In the genomic region with DNA sequence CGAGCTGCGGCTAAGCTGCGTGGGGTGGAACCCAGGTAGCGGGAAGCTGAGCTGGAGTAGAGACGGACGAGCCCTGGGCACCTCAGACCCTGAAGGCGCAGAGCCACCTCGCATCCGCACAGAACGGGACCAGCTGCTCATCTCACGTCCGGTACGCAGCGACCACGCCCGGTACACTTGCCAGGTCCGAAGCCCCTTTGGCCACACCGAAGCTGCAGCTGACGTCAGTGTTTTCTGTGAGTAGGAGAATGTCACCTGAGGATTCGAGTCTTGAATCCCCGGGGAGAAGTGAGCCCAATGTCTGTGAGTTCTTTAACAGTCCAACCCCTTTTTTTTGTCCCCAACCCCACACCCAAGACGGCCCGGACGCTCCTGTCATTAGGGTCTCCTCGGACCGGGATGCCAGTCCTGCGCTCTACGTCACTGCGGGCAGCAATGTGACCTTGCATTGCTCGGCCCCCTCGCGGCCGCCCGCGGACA, we compare ENCODE assay signal across 8 mouse cellular contexts. TPM values are rescaled to one million over a fixed set of nuclear protein-coding genes. Genes with fewer than 3 reads are reported as not detected.
DNase-seq lines count a peak whose midpoint lies in the region; ATAC-seq and TF ChIP-seq lines count a peak whose summit lies in the region.

No protein-coding gene starts in this region.

- H3K27ac ChIP-seq in embryonic facial prominence, embryonic 13.5 days, result no peak overlapping the region
- no peak overlapping the region for H3K27ac ChIP-seq in intestine, postnatal 0 days (ENCODE audit: low read depth, low read length)
- no peak overlapping the region for H3K27ac ChIP-seq in midbrain, embryonic 11.5 days (ENCODE audit: low read depth, low read length)

- no peak; the same call in 1 of the 2 replicates for ATAC-seq in embryonic facial prominence, embryonic 13.5 days (ENCODE audit: insufficient number of reproducible peaks, insufficient read depth, low FRiP score, low TSS enrichment, low read depth)
- peak; percentile 31; the same call in 1 of the 2 replicates for ATAC-seq in intestine, postnatal 0 days
- ATAC-seq in midbrain, embryonic 11.5 days (ENCODE audit: low FRiP score), result peak; percentile 79

- peak overlapping the region; percentile 53 for H3K4me3 ChIP-seq in embryonic facial prominence, embryonic 13.5 days
- H3K4me3 ChIP-seq in intestine, postnatal 0 days (ENCODE audit: low read depth, low read length), result peak overlapping the region; percentile 51
- H3K4me3 ChIP-seq in midbrain, embryonic 11.5 days (ENCODE audit: low read depth, low read length), result peak overlapping the region; percentile 35

- peak overlapping the region; percentile 65 for H3K9ac ChIP-seq in embryonic facial prominence, embryonic 13.5 days
- peak overlapping the region; percentile 51 for H3K9ac ChIP-seq in intestine, postnatal 0 days (ENCODE audit: low read depth, low read length)
- peak overlapping the region; percentile 39; the same call in 1 of the 2 replicates for H3K9ac ChIP-seq in midbrain, embryonic 11.5 days (ENCODE audit: low read length)

- peaks cover 20% of the 10 kb centered on the region for H3K4me1 ChIP-seq in embryonic facial prominence, embryonic 13.5 days
- H3K4me1 ChIP-seq in intestine, postnatal 0 days (replicated peaks; ENCODE audit: control insufficient read depth, insufficient read depth, low read length), result no peaks in the 10 kb centered on the region
- no peaks in the 10 kb centered on the region for H3K4me1 ChIP-seq in midbrain, embryonic 11.5 days (ENCODE audit: control insufficient read depth, insufficient read depth, low read length)

- DNase-seq in spleen, postnatal 36 days (ENCODE audit: low spot score in 2 of 2), result peak; percentile 13 to 19
- no peak for DNase-seq in spleen, adult 18-20 months
- peak; percentile 95 for DNase-seq in midbrain, embryonic 11.5 days (ENCODE audit: low spot score, missing footprints)
- DNase-seq in urinary bladder, adult 2 months (ENCODE audit: low spot score), result no peak
- DNase-seq in right cerebral cortex, postnatal 25 days, result no peak
- DNase-seq in urinary bladder, adult 18-20 months (ENCODE audit: low spot score in 2 of 2), result no peak

- H3K9me3 ChIP-seq in embryonic facial prominence, embryonic 13.5 days, result no peaks in the 10 kb centered on the region
- H3K9me3 ChIP-seq in intestine, postnatal 0 days (ENCODE audit: control insufficient read depth), result no peaks in the 10 kb centered on the region
- H3K9me3 ChIP-seq in midbrain, embryonic 11.5 days (ENCODE audit: control insufficient read depth, low read length), result no peaks in the 10 kb centered on the region

- no peaks in the 10 kb centered on the region for H3K36me3 ChIP-seq in embryonic facial prominence, embryonic 13.5 days
- no peaks in the 10 kb centered on the region for H3K36me3 ChIP-seq in intestine, postnatal 0 days (ENCODE audit: control insufficient read depth, insufficient read depth)
- no peaks in the 10 kb centered on the region for H3K36me3 ChIP-seq in midbrain, embryonic 11.5 days (ENCODE audit: control insufficient read depth, insufficient read depth, low read length)

- 8% methylated on average over 35 of the region's 35 CpGs for WGBS in embryonic facial prominence, embryonic 13.5 days
- 7% methylated on average over 35 of the region's 35 CpGs for WGBS in intestine, postnatal 0 days
- 12% methylated on average over 35 of the region's 35 CpGs for WGBS in midbrain, embryonic 11.5 days

- peaks cover 24% of the 10 kb centered on the region for H3K27me3 ChIP-seq in embryonic facial prominence, embryonic 13.5 days
- H3K27me3 ChIP-seq in intestine, postnatal 0 days (replicated peaks; ENCODE audit: control insufficient read depth, insufficient read depth, low read length), result no peaks in the 10 kb centered on the region
- H3K27me3 ChIP-seq in midbrain, embryonic 11.5 days (ENCODE audit: control insufficient read depth, insufficient read depth, low read length), result peaks cover 5% of the 10 kb centered on the region; the same call in 1 of the 2 replicates

- peak overlapping the region; percentile 91 for H3K4me2 ChIP-seq in embryonic facial prominence, embryonic 13.5 days
- peak overlapping the region; percentile 97 for H3K4me2 ChIP-seq in intestine, postnatal 0 days (replicated peaks; ENCODE audit: low read depth)
- H3K4me2 ChIP-seq in midbrain, embryonic 11.5 days, result peak overlapping the region; percentile 67

- TF ChIP-seq CTCF in intestine, postnatal 0 days (IDR thresholded peaks at IDR 0.05; ENCODE audit: low read depth), result no peak; the same call in 1 of the 2 replicates

RNA-seq across cellular contexts. Expression of a gene that starts 2.0 kb away (rescaled TPM):
- polyA plus RNA-seq in embryonic facial prominence, embryonic 13.5 days (2015; fragmentation: Nextera tagmentation; extraction: Ambion mirVana), result 4.4 and 5.8 TPM in 2 replicates
- polyA plus RNA-seq in intestine, postnatal 0 days (2015; fragmentation: Nextera tagmentation; extraction: Ambion mirVana), result 4.5 and 5.3 TPM in 2 replicates
- 2.2 and 2.4 TPM in 2 replicates for polyA plus RNA-seq in midbrain, embryonic 11.5 days (2014; fragmentation: Nextera tagmentation; extraction: Ambion mirVana)
- polyA plus RNA-seq in urinary bladder, adult 2 months (2012; rRNA removed), result 2.7 and 3.1 TPM in 2 replicates

RNA-seq across cellular contexts. Expression of a gene that starts 21.0 kb away (rescaled TPM):
- 0.86 and 1.1 TPM in 2 replicates for polyA plus RNA-seq in embryonic facial prominence, embryonic 13.5 days (2015; fragmentation: Nextera tagmentation; extraction: Ambion mirVana)
- polyA plus RNA-seq in intestine, postnatal 0 days (2015; fragmentation: Nextera tagmentation; extraction: Ambion mirVana), result 0.23 and 0.24 TPM in 2 replicates
- polyA plus RNA-seq in midbrain, embryonic 11.5 days (2014; fragmentation: Nextera tagmentation; extraction: Ambion mirVana), result 0.46 TPM in 1 of 2 replicates, not detected in the other
- 0.12 and 0.56 TPM in 2 replicates for polyA plus RNA-seq in urinary bladder, adult 2 months (2012; rRNA removed)

RNA-seq across cellular contexts. Expression of a gene that starts 21.0 kb away (rescaled TPM):
- 255 and 265 TPM in 2 replicates for polyA plus RNA-seq in embryonic facial prominence, embryonic 13.5 days (2015; fragmentation: Nextera tagmentation; extraction: Ambion mirVana)
- polyA plus RNA-seq in intestine, postnatal 0 days (2015; fragmentation: Nextera tagmentation; extraction: Ambion mirVana), result 813 and 825 TPM in 2 replicates
- polyA plus RNA-seq in midbrain, embryonic 11.5 days (2014; fragmentation: Nextera tagmentation; extraction: Ambion mirVana), result 187 and 202 TPM in 2 replicates
- polyA plus RNA-seq in urinary bladder, adult 2 months (2012; rRNA removed), result 244 and 246 TPM in 2 replicates

RNA-seq across cellular contexts. Expression of a gene that starts 24.3 kb away (rescaled TPM):
- not detected in 2 replicates for polyA plus RNA-seq in embryonic facial prominence, embryonic 13.5 days (2015; fragmentation: Nextera tagmentation; extraction: Ambion mirVana)
- polyA plus RNA-seq in intestine, postnatal 0 days (2015; fragmentation: Nextera tagmentation; extraction: Ambion mirVana), result not detected in 2 replicates
- polyA plus RNA-seq in midbrain, embryonic 11.5 days (2014; fragmentation: Nextera tagmentation; extraction: Ambion mirVana), result not detected in 2 replicates
- not detected in 2 replicates for polyA plus RNA-seq in urinary bladder, adult 2 months (2012; rRNA removed)

RNA-seq across cellular contexts. Expression of a gene that starts 25.0 kb away (rescaled TPM):
- 1.6 and 1.8 TPM in 2 replicates for polyA plus RNA-seq in embryonic facial prominence, embryonic 13.5 days (2015; fragmentation: Nextera tagmentation; extraction: Ambion mirVana)
- polyA plus RNA-seq in intestine, postnatal 0 days (2015; fragmentation: Nextera tagmentation; extraction: Ambion mirVana), result 0.20 TPM in 2 replicates
- polyA plus RNA-seq in midbrain, embryonic 11.5 days (2014; fragmentation: Nextera tagmentation; extraction: Ambion mirVana), result 2.3 and 3.1 TPM in 2 replicates
- polyA plus RNA-seq in urinary bladder, adult 2 months (2012; rRNA removed), result 3.7 and 7.2 TPM in 2 replicates

Comparison
In these comparisons a context has a peak if more than half of its experiments do, and no peak if none do; other contexts are left out.
1. DNase-seq: peak in spleen, postnatal 36 days (2 of 2) and midbrain, embryonic 11.5 days (single experiment); none in spleen, adult 18-20 months (0 of 2), urinary bladder, adult 2 months (single experiment), right cerebral cortex, postnatal 25 days (single experiment) and urinary bladder, adult 18-20 months (0 of 2).
2. Peak in every context shown above with its lines, with median percentiles within 50 percentile points of each other: H3K4me2 ChIP-seq, H3K4me3 ChIP-seq and H3K9ac ChIP-seq.